In genomic region chr7:90129271-90129731, GRCm38 (mm10) we compare ENCODE assay signal across 8 mouse cellular contexts. TPM values are rescaled to one million over a fixed set of nuclear protein-coding genes. Genes with fewer than 3 reads are reported as not detected.
DNase-seq lines count a peak whose midpoint lies in the region; ATAC-seq and TF ChIP-seq lines count a peak whose summit lies in the region.

No protein-coding gene starts in this region.

- DNase-seq in ovary, adult 18-20 months (ENCODE audit: low spot score): peak; percentile 2
- no peak for DNase-seq in ovary, postnatal 36 days (ENCODE audit: low spot score)
- DNase-seq in heart, postnatal 36 days: peak; percentile 32 to 67
- DNase-seq in layer of hippocampus, adult 9-11 months: peak; percentile 73
- DNase-seq in spleen, adult 18-20 months: peak; percentile 21 to 32

- under 1% methylated on average over 12 of the region's 12 CpGs for WGBS in forebrain, embryonic 12.5 days

- TF ChIP-seq CTCF in bone marrow macrophage, adult 2 months (IDR thresholded peaks at IDR 0.05; ENCODE audit: low read depth, low read length): no peak

- peaks cover 14% of the 10 kb centered on the region for H3K4me1 ChIP-seq in bone marrow macrophage, adult 2 months (ENCODE audit: control insufficient read depth, insufficient read depth, low read length)
- peaks cover 15% of the 10 kb centered on the region for H3K4me1 ChIP-seq in forebrain, embryonic 12.5 days

- H3K4me2 ChIP-seq in forebrain, embryonic 12.5 days: peak overlapping the region; percentile 86

- peak overlapping the region; percentile 70 for H3K4me3 ChIP-seq in bone marrow macrophage, adult 2 months (ENCODE audit: insufficient read depth, low read length)
- peak overlapping the region; percentile 82 for H3K4me3 ChIP-seq in forebrain, embryonic 12.5 days (replicated peaks)

- no peaks in the 10 kb centered on the region for H3K9me3 ChIP-seq in forebrain, embryonic 12.5 days

- H3K36me3 ChIP-seq in forebrain, embryonic 12.5 days (replicated peaks): no peaks in the 10 kb centered on the region

- intact Hi-C loops in heart, postnatal 36 days (cut with DNase I): loop anchor here (1.0 kb wide), 1 partner anchor 99 kb away; no protein-coding TSS in a partner anchor

- no peaks in the 10 kb centered on the region for H3K27me3 ChIP-seq in forebrain, embryonic 12.5 days

- peak; percentile 4; the same call in 1 of the 2 replicates for ATAC-seq in forebrain, embryonic 12.5 days (ENCODE audit: low FRiP score)
- peak; percentile 71 for ATAC-seq in megakaryocyte, adult 5-6 weeks (ENCODE audit: poor library complexity, severe bottlenecking)

- H3K9ac ChIP-seq in forebrain, embryonic 12.5 days: peak overlapping the region; percentile 97

- H3K27ac ChIP-seq in bone marrow macrophage, adult 2 months (ENCODE audit: insufficient read depth, low read depth, low read length): peak overlapping the region; percentile 98
- peak overlapping the region; percentile 94 for H3K27ac ChIP-seq in forebrain, embryonic 12.5 days

- no peak for TF ChIP-seq POLR2A in bone marrow macrophage, adult 2 months (IDR thresholded peaks at IDR 0.05; ENCODE audit: borderline replicate concordance, low read depth, low read length)

RNA-seq across cellular contexts. Expression of gene Picalm, which starts 0.7 kb away (rescaled TPM):
- polyA plus RNA-seq in bone marrow macrophage, adult 2 months (2012; ENCODE audit: insufficient read depth, insufficient read length, missing spikeins): 430 and 434 TPM in 2 replicates
- 43.9 and 47.6 TPM in 2 replicates for polyA plus RNA-seq in forebrain, embryonic 12.5 days (2016; fragmentation: Nextera tagmentation; extraction: Ambion mirVana)
- 100 to 1,000 TPM; 113 to 122 TPM for total RNA-seq in heart, postnatal 36 days (2021)
- 253 and 272 TPM in 2 replicates for total RNA-seq in megakaryocyte, adult 5-6 weeks (2015)
- total RNA-seq in megakaryocyte, adult 5-6 weeks (2017): 252 and 280 TPM in 2 replicates
